Mouse (Mus musculus): ENCODE data around the gene Aipl1.

DNA sequence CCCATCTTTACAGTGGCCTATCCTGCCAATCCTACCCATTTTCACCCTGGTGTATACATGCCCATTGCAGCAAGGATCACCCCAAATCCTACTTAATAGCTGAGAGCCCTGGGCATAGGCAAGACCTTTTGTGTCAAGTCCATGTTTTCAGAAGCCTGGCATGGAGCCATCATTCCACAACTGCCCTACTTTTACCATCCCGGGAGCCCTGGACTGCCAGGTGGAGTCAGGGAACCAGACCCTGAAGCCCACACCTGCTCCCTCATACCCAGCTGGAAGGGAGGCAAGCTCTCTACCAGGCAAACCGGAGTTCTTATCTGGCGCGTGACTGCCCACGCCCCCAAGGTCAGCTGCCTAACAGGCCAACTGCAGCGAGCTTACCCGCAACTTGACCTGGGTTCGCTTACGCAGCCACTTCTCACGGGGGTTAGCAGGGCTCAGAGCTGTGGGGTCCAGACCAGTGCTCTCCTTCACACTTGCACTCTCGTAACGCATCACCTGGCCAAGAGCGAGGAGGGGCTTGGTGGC, 23.8 kb upstream of the Aipl1 start:
- TF ChIP-seq POLR2A (IDR thresholded peaks at IDR 0.05; ENCODE audit: insufficient read depth, low read depth, low read length) (no peak), CTCF (IDR thresholded peaks at IDR 0.05) (no peak)
